Mouse (Mus musculus): ENCODE data around the gene Casc4.

DNA sequence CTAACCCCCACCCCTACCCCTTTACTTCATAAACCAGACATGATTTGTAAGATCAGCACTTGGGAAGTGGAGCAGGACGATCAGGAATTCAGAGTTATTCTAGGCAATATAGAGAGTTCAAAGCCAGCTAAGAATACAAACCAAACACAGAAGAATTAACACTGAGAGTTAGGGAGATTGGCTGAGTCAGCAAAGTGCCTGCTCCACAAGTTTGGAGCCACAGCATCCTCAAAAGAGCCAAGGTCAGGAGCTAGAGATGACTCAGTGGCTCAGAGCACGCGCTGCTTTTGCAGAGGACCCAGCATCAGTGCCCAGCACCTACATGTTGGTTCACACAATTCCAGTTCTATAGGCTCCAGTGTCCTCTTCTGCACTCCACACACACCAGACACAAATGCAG, 76.6 kb downstream of the Casc4 start:
- TF ChIP-seq CTCF (IDR thresholded peaks at IDR 0.05; ENCODE audit: borderline replicate concordance, extremely low read depth, insufficient read depth, insufficient read length) (no peak), POLR2A (IDR thresholded peaks at IDR 0.05; ENCODE audit: borderline replicate concordance, extremely low read depth, insufficient read depth, insufficient read length, poor library complexity, severe bottlenecking) (no peak)

Data from brain, embryonic 14.5 days (tissue).